Mouse (Mus musculus): Measurements from ENCODE around the gene Enpp1.
"Not testable (repeated sequence)": the region's sequence is repeated elsewhere in the genome, so short reads cannot be mapped to it uniquely, and the experiment has no call there.

The Enpp1 gene

GRCm38 (mm10) chr10:24638306-24639070 lies 73.5 kb downstream of the Enpp1 start:
- DNase-seq (ENCODE audit: low read depth): peak; percentile 74

GRCm38 (mm10) chr10:24636986-24637385 lies 75.0 kb downstream of the Enpp1 start:
- DNase-seq (ENCODE audit: low read depth): no peak

- no peak for DNase-seq (ENCODE audit: low read depth)
Observed at GRCm38 (mm10) chr10:24635884-24636283, 76.1 kb downstream of the Enpp1 start.

- DNase-seq (ENCODE audit: low read depth): no peak
Observed at GRCm38 (mm10) chr10:24635331-24635815, 76.6 kb downstream of the Enpp1 start.

- DNase-seq (ENCODE audit: low read depth): no peak
Observed at GRCm38 (mm10) chr10:24634288-24634687, 77.7 kb downstream of the Enpp1 start.

- no peak for DNase-seq (ENCODE audit: low read depth)
Observed at GRCm38 (mm10) chr10:24631122-24631521, 80.8 kb downstream of the Enpp1 start.

GRCm38 (mm10) chr10:24630469-24631081 lies 81.4 kb downstream of the Enpp1 start:
- DNase-seq (ENCODE audit: low read depth): peak; percentile 89

GRCm38 (mm10) chr10:24629086-24629720 lies 82.8 kb downstream of the Enpp1 start:
- no peak for DNase-seq (ENCODE audit: low read depth)

- DNase-seq (ENCODE audit: low read depth): no peak
Observed at GRCm38 (mm10) chr10:24628466-24628865, 83.5 kb downstream of the Enpp1 start.

- DNase-seq (ENCODE audit: low read depth): no peak
Observed at GRCm38 (mm10) chr10:24627262-24627661, 84.7 kb downstream of the Enpp1 start.

- peak; percentile 98 for DNase-seq (ENCODE audit: low read depth)
Observed at GRCm38 (mm10) chr10:24625060-24625701, 86.8 kb downstream of the Enpp1 start.

GRCm38 (mm10) chr10:24622586-24622985 lies 89.4 kb downstream of the Enpp1 start:
- DNase-seq (ENCODE audit: low read depth): peak; percentile 83

GRCm38 (mm10) chr10:24621572-24621971 lies 90.4 kb downstream of the Enpp1 start:
- peak; percentile 76 for DNase-seq (ENCODE audit: low read depth)

- DNase-seq (ENCODE audit: low read depth): not testable (repeated sequence)
Observed at GRCm38 (mm10) chr10:24616572-24616971, 95.4 kb downstream of the Enpp1 start.

GRCm38 (mm10) chr10:24615799-24616198 lies 96.2 kb downstream of the Enpp1 start:
- DNase-seq (ENCODE audit: low read depth): no peak

- DNase-seq (ENCODE audit: low read depth): no peak
Observed at GRCm38 (mm10) chr10:24614726-24615125, 97.2 kb downstream of the Enpp1 start.

- peak; percentile 56 for DNase-seq (ENCODE audit: low read depth)
Observed at GRCm38 (mm10) chr10:24609766-24610165, 102.2 kb downstream of the Enpp1 start.

GRCm38 (mm10) chr10:24609146-24609545 lies 102.8 kb downstream of the Enpp1 start:
- DNase-seq (ENCODE audit: low read depth): no peak

GRCm38 (mm10) chr10:24603727-24604126 lies 108.2 kb downstream of the Enpp1 start:
- DNase-seq (ENCODE audit: low read depth): no peak

- DNase-seq (ENCODE audit: low read depth): no peak
Observed at GRCm38 (mm10) chr10:24603035-24603434, 108.9 kb downstream of the Enpp1 start.

GRCm38 (mm10) chr10:24599802-24600201 lies 112.2 kb downstream of the Enpp1 start:
- DNase-seq (ENCODE audit: low read depth): peak; percentile 48

- no peak for DNase-seq (ENCODE audit: low read depth)
Observed at GRCm38 (mm10) chr10:24598693-24599092, 113.3 kb downstream of the Enpp1 start.
